Mouse (Mus musculus) heart, embryonic 12.5 days (tissue): ENCODE measurements around the gene Cobl. TPM values are rescaled to one million over a fixed set of nuclear protein-coding genes. Genes with fewer than 3 reads are reported as not detected.

ENCODE experiments used
- ATAC-seq: fragments of 200-750 bp; cut with Nextera tagmentation; 2 replicates; pipeline ENCODE4 v1.8.0; 2017; ENCODE audit warnings: moderate TSS enrichment, moderate library complexity; ENCODE audit not compliant: insufficient number of reproducible peaks, low FRiP score
- H3K27ac ChIP-seq: fragments of 300-500 bp; sonication (generic); 2 replicates; pipeline ENCODE4 v1.5.1; 2016; ENCODE audit warnings: mild to moderate bottlenecking, moderate library complexity; ENCODE audit not compliant: poor library complexity, severe bottlenecking
- H3K27me3 ChIP-seq: fragments of 300-500 bp; sonication (generic); replicated peaks from 2 replicates; pipeline ENCODE4 v1.6.1; 2016; ENCODE audit warnings: mild to moderate bottlenecking, moderate library complexity
- H3K36me3 ChIP-seq: fragments of 300-500 bp; sonication (generic); 2 replicates; pipeline ENCODE4 v1.6.1; 2016; ENCODE audit warnings: mild to moderate bottlenecking, moderate library complexity
- H3K4me1 ChIP-seq: fragments of 300-500 bp; sonication (generic); replicated peaks from 2 replicates; pipeline ENCODE4 v1.6.1; 2016; ENCODE audit warnings: mild to moderate bottlenecking
- H3K4me2 ChIP-seq: fragments of 300-500 bp; sonication (generic); 2 replicates; pipeline ENCODE4 v1.6.1; 2016; ENCODE audit warnings: mild to moderate bottlenecking, moderate library complexity
- H3K4me3 ChIP-seq: fragments of 300-500 bp; sonication (generic); 2 replicates; pipeline ENCODE4 v1.5.1; 2016; ENCODE audit warnings: mild to moderate bottlenecking
- H3K9ac ChIP-seq: fragments of 300-500 bp; sonication (generic); 2 replicates; pipeline ENCODE4 v1.6.1; 2016; ENCODE audit warnings: mild to moderate bottlenecking, moderate library complexity
- H3K9me3 ChIP-seq: fragments of 300-500 bp; sonication (generic); replicated peaks from 2 replicates; pipeline ENCODE4 v1.6.1; 2016; ENCODE audit warnings: mild to moderate bottlenecking, moderate library complexity
- WGBS: fragments of 180-500 bp; shearing (Covaris S2); methylation state at CpG from one replicate; pipeline ENCODE4 v1.1.7; 2016; 5-methylcytosine and 5-hydroxymethylcytosine counted together
- polyA plus RNA-seq: library from polyadenylated mRNA; unstranded; fragments of >200 nt; fragmentation: Nextera tagmentation; extraction: Ambion mirVana; gene quantifications from 2 replicates; pipeline ENCODE4 v1.2.1, GENCODE M21; 2016

Cobl gene
- polyA plus RNA-seq, 1 experiment from 2014 or later, result 39.4 TPM

GRCm38 (mm10) chr11:12382991-12383390 lies 81.8 kb downstream of the Cobl start:
- H3K27me3 ChIP-seq, result no peaks in the 10 kb centered on the region

GRCm38 (mm10) chr11:12381096-12381495 lies 83.7 kb downstream of the Cobl start:
- H3K9ac ChIP-seq, result no peak overlapping the region
- WGBS, result 73% methylated on average over 3 of the region's 3 CpGs
- no peaks in the 10 kb centered on the region for H3K27me3 ChIP-seq

More at GRCm38 (mm10) chr11:12382991-12383390, 81.8 kb downstream of the Cobl start:
- no peak overlapping the region for H3K4me2 ChIP-seq
- ATAC-seq, result no peak
- no peaks in the 10 kb centered on the region for H3K9me3 ChIP-seq
- no peak overlapping the region for H3K27ac ChIP-seq
- 61% methylated on average over 4 of the region's 4 CpGs for WGBS
- no peak overlapping the region for H3K4me3 ChIP-seq
- H3K4me1 ChIP-seq, result peaks cover 18% of the 10 kb centered on the region
- no peaks in the 10 kb centered on the region for H3K36me3 ChIP-seq
- no peak overlapping the region for H3K9ac ChIP-seq

GRCm38 (mm10) chr11:12376628-12377027 lies 88.1 kb downstream of the Cobl start:
- 71% methylated on average over 3 of the region's 3 CpGs for WGBS
- H3K36me3 ChIP-seq, result no peaks in the 10 kb centered on the region
- H3K4me1 ChIP-seq, result no peaks in the 10 kb centered on the region
- no peak overlapping the region for H3K4me2 ChIP-seq
- ATAC-seq, result no peak
- no peak overlapping the region for H3K27ac ChIP-seq
- H3K4me3 ChIP-seq, result no peak overlapping the region
- no peaks in the 10 kb centered on the region for H3K9me3 ChIP-seq
- H3K9ac ChIP-seq, result no peak overlapping the region
- H3K27me3 ChIP-seq, result no peaks in the 10 kb centered on the region

More at GRCm38 (mm10) chr11:12381096-12381495, 83.7 kb downstream of the Cobl start:
- Histone ChIP-seq H3K4me3 (no peak overlapping the region), H3K4me2 (no peak overlapping the region), H3K36me3 (no peaks in the 10 kb centered on the region), H3K9me3 (no peaks in the 10 kb centered on the region), H3K4me1 (peaks cover 18% of the 10 kb centered on the region), H3K27ac (no peak overlapping the region)
- ATAC-seq, result no peak

- no peaks in the 10 kb centered on the region for H3K9me3 ChIP-seq
- H3K4me3 ChIP-seq, result no peak overlapping the region
- no peak overlapping the region for H3K9ac ChIP-seq
- WGBS, result 30% methylated on average over 12 of the region's 12 CpGs
- no peaks in the 10 kb centered on the region for H3K36me3 ChIP-seq
- no peak overlapping the region for H3K4me2 ChIP-seq
- no peak overlapping the region for H3K27ac ChIP-seq
- peak; percentile 63; the same call in 1 of the 2 replicates for ATAC-seq
- no peaks in the 10 kb centered on the region for H3K4me1 ChIP-seq
- H3K27me3 ChIP-seq, result no peaks in the 10 kb centered on the region
Observed at GRCm38 (mm10) chr11:12373106-12374098, 91.4 kb downstream of the Cobl start.

GRCm38 (mm10) chr11:12370957-12371356 lies 93.8 kb downstream of the Cobl start:
- Histone ChIP-seq H3K36me3 (no peaks in the 10 kb centered on the region), H3K9ac (no peak overlapping the region), H3K4me2 (no peak overlapping the region), H3K4me1 (no peaks in the 10 kb centered on the region), H3K27ac (no peak overlapping the region), H3K4me3 (no peak overlapping the region), H3K27me3 (no peaks in the 10 kb centered on the region), H3K9me3 (no peaks in the 10 kb centered on the region)
- no peak for ATAC-seq

GRCm38 (mm10) chr11:12367426-12368178 lies 97.2 kb downstream of the Cobl start:
- 67% methylated on average over 5 of the region's 5 CpGs for WGBS
- no peaks in the 10 kb centered on the region for H3K27me3 ChIP-seq
- H3K9me3 ChIP-seq, result no peaks in the 10 kb centered on the region
- no peak overlapping the region for H3K4me3 ChIP-seq
- H3K4me1 ChIP-seq, result no peaks in the 10 kb centered on the region
- H3K27ac ChIP-seq, result no peak overlapping the region
- no peak overlapping the region for H3K9ac ChIP-seq
- no peaks in the 10 kb centered on the region for H3K36me3 ChIP-seq
- H3K4me2 ChIP-seq, result no peak overlapping the region
- ATAC-seq, result no peak

- Histone ChIP-seq H3K27ac (no peak overlapping the region), H3K4me1 (peaks cover 13% of the 10 kb centered on the region), H3K9ac (no peak overlapping the region), H3K27me3 (0 out of 2 replicates have a peak, but pooled peaks cover under 1% of the 10 kb centered on the region), H3K36me3 (no peaks in the 10 kb centered on the region), H3K4me2 (no peak overlapping the region), H3K9me3 (no peaks in the 10 kb centered on the region), H3K4me3 (no peak overlapping the region)
- ATAC-seq, result peak; percentile 79
- 15% methylated on average over 2 of the region's 2 CpGs for WGBS
Observed at GRCm38 (mm10) chr11:12359336-12360000, 105.3 kb downstream of the Cobl start.

GRCm38 (mm10) chr11:12358602-12359001 lies 106.2 kb downstream of the Cobl start:
- Histone ChIP-seq H3K4me2 (no peak overlapping the region), H3K27ac (no peak overlapping the region), H3K4me3 (no peak overlapping the region), H3K36me3 (no peaks in the 10 kb centered on the region), H3K9me3 (no peaks in the 10 kb centered on the region), H3K27me3 (0 out of 2 replicates have a peak, but pooled peaks cover 2% of the 10 kb centered on the region), H3K9ac (no peak overlapping the region), H3K4me1 (peaks cover 13% of the 10 kb centered on the region)
- 39% methylated on average over 4 of the region's 4 CpGs for WGBS
- ATAC-seq, result no peak

GRCm38 (mm10) chr11:12355681-12356080 lies 109.1 kb downstream of the Cobl start:
- 0 out of 2 replicates have a peak, but pooled peaks cover 2% of the 10 kb centered on the region for H3K27me3 ChIP-seq
- no peak overlapping the region for H3K27ac ChIP-seq
- peaks cover 13% of the 10 kb centered on the region for H3K4me1 ChIP-seq
- H3K36me3 ChIP-seq, result no peaks in the 10 kb centered on the region
- H3K9ac ChIP-seq, result no peak overlapping the region
- no peak overlapping the region for H3K4me2 ChIP-seq
- H3K4me3 ChIP-seq, result no peak overlapping the region
- WGBS, result 67% methylated on average over 3 of the region's 3 CpGs
- ATAC-seq, result no peak
- no peaks in the 10 kb centered on the region for H3K9me3 ChIP-seq

GRCm38 (mm10) chr11:12350986-12351546 lies 113.7 kb downstream of the Cobl start:
- no peaks in the 10 kb centered on the region for H3K9me3 ChIP-seq
- H3K9ac ChIP-seq, result no peak overlapping the region
- no peak overlapping the region for H3K4me3 ChIP-seq
- WGBS, result 64% methylated on average over 3 of the region's 3 CpGs
- peaks cover 4% of the 10 kb centered on the region; the same call in 1 of the 2 replicates for H3K4me1 ChIP-seq
- no peak overlapping the region for H3K27ac ChIP-seq
- ATAC-seq, result no peak
- no peak overlapping the region for H3K4me2 ChIP-seq
- H3K36me3 ChIP-seq, result no peaks in the 10 kb centered on the region
- 0 out of 2 replicates have a peak, but pooled peaks cover 2% of the 10 kb centered on the region for H3K27me3 ChIP-seq
